Mouse (Mus musculus): Measurements from ENCODE around the gene Slc22a23.

- TF ChIP-seq CTCF (conservative IDR thresholded peaks at IDR 0.05 in 1 of 2, IDR thresholded peaks at IDR 0.05 in 1 of 2; ENCODE audit: low read depth in 2 of 2, low read length in 2 of 2) (no peak), TCF12 (IDR thresholded peaks at IDR 0.05; ENCODE audit: low read depth, low read length) (no peak), JUN (IDR thresholded peaks at IDR 0.05; ENCODE audit: insufficient read depth, low read depth, low read length) (no peak), IRF4 (IDR thresholded peaks at IDR 0.05; ENCODE audit: low read depth, low read length) (no peak), ZNF384 (IDR thresholded peaks at IDR 0.05; ENCODE audit: low read depth, low read length) (no peak), SMC3 (IDR thresholded peaks at IDR 0.05; ENCODE audit: low read depth, low read length) (no peak), CHD1 (IDR thresholded peaks at IDR 0.05; ENCODE audit: low read depth, low read length) (no peak), POLR2A (IDR thresholded peaks at IDR 0.05; ENCODE audit: low read depth, low read length) (no peak), USF2 (conservative IDR thresholded peaks at IDR 0.05; ENCODE audit: low read depth, low read length) (no peak), MAX (IDR thresholded peaks at IDR 0.05; ENCODE audit: low read length) (no peak), RCOR1 (conservative IDR thresholded peaks at IDR 0.05; ENCODE audit: low read depth, low read length) (no peak), POLR2AphosphoS2 (IDR thresholded peaks at IDR 0.05; ENCODE audit: low read depth, low read length) (no peak), EP300 (IDR thresholded peaks at IDR 0.05; ENCODE audit: low read length) (no peak)
Measured at GRCm38 (mm10) chr13:34392376-34392775, 47.4 kb upstream of the Slc22a23 start.
